Mouse (Mus musculus) MN1 (cell line): ENCODE measurements at regions not wholly inside any gene's neighbourhood (a gene's known extent, or its start where the extent isn't known, plus 50 kb on each side); places are given as distances from the start of the nearest gene placed in this dataset.

Experiments
- DNase-seq: peaks from one replicate; pipeline ENCODE4 v3.0.0-alpha.2; 2016; ENCODE audit warnings: low spot score

GRCm38 (mm10) chr13:70475366-70475765, 162.1 kb downstream of the Ice1 start:
- peak; percentile 9 for DNase-seq

- DNase-seq, result no peak
Observed at GRCm38 (mm10) chr13:70499302-70499701, 138.1 kb downstream of the Ice1 start.
